Mouse (Mus musculus) testis, postnatal 10 days (tissue): ENCODE measurements around the gene Srsf9.

Experiments used
- DNase-seq: peaks from one replicate; pipeline ENCODE4 v3.0.0; 2021; ENCODE audit warnings: low spot score

Gene Srsf9

DNA sequence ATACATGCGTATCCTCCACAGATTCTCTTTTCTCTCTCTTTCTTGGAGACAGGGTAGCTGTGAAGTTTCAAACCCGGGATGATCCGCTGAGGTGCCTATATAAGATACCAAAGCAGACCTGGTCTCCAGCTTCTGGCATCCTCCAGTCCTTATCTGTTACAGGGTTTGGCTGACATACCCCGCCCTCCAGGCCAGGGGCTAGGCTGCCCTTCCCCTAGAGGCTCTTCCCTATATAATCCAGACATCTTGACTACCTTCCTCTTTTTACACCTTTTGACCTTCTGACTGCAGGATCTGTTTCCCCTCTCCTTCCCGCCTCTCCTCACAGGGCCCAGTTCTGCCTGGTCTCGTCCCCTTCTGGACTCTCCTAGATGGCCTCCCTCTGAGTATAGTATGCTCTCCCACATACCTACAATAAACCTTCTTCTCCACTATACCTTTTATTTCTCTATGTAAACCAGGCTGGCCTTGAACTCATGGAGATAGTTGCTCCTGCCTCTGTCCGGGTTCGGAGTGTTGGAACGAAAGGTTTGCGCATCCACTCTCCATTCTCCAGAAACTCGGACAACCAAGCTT, 633 bp upstream of the Srsf9 start:
- DNase-seq: no peak

DNA sequence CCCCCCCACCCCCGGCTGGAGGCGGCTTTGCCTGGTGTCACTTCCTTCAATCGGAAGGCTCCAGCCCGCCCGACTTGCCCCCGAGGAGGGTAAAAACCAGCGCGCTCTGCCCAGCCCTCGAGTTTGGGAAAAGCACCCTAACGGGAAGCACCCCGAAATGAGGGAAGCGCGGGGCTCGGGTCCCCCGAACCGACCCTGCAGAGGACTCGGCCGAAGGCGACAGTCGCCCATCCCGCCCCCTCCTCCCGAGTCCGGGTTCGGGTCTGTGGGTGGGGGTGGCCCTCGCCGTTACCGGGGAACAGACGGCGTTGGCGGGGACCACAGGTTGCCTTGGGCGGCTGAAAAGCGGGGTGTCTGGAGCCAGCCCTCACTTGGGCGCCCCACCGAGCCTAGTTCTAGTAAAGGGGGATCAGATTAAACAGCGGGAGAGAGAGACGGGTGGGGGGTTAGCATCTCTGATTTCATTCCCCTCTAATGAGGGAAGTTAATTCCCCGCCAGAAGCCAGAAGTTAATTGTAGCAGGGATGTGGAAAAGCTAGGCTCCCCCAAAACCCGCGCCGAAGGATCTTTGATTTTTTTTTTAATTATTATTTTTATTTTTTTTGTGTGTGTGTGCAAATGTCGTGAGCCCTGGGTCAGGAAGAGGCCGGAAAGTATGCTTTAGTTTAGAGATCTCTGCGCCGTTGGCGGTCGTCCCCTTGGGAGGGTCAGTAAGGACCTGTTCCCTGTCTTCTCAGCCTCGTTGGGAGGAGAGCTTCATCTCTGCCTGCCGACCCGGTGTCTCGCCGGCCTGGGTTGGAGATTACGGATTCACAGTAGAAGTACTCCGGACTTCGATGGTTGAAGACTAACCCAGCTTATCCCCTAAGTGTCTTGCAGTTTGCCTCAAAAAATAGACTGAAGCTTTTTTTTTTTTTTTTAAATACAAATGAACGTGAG, 902 bp downstream of the Srsf9 start:
- peak; percentile 75 for DNase-seq

DNA sequence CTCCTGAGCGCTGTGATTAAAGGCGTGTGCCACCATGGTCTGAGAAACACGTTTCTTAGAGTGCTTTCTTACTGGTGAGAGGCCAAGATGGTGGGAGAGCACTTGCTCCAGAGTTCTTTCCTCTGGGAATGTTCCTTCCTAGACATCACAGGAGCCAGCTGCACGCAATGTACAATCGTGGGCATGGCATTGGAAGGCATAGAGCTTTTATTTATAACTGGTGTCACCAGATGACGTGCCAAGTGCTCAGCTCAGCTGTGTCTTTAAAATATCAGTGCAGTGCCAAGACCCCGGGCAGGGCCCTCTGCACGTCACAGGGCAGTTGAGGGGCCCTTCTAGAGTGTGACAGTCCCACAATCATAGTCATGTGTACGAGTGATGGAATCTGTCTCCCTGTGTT, 4.0 kb downstream of the Srsf9 start:
- no peak for DNase-seq

DNA sequence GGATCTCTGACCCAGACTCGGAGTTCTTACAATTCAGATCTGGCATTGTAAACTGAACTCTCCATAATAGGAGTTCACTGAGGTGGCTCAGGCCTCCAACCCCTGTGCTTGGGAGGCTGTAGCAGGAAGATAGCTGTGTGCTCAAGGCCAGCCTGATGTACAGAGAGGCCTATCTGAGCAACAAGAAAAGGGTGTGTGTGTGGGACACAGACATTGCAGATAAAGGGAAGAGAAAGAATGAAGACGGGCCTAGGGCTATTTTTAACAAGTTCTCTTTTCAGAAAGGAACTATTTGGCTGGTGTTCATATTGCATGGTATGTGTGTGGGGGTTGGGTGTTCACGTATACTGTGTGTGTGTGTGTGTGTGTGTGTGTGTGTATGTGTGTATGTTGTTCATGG, 6.6 kb downstream of the Srsf9 start:
- DNase-seq: no peak

DNA sequence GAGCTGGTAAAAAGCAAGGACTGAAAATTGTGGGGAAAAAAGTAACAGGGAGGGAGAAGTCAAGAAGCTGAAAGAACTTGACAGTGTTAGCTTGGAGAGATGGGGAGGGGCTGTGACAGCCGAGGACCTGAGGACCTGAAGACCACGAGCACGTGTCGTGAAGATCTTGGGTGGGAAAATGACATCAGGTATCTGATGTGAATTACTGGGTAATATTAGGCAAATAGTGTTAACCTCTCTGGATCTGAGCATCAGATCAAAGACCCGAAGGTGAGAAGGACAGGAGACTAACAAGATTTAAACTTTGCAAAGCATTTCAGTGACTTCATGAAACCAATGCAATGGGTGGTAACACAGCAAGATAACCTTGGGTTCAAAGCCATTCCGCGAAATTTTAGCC, 13.0 kb downstream of the Srsf9 start:
- DNase-seq: no peak

DNA sequence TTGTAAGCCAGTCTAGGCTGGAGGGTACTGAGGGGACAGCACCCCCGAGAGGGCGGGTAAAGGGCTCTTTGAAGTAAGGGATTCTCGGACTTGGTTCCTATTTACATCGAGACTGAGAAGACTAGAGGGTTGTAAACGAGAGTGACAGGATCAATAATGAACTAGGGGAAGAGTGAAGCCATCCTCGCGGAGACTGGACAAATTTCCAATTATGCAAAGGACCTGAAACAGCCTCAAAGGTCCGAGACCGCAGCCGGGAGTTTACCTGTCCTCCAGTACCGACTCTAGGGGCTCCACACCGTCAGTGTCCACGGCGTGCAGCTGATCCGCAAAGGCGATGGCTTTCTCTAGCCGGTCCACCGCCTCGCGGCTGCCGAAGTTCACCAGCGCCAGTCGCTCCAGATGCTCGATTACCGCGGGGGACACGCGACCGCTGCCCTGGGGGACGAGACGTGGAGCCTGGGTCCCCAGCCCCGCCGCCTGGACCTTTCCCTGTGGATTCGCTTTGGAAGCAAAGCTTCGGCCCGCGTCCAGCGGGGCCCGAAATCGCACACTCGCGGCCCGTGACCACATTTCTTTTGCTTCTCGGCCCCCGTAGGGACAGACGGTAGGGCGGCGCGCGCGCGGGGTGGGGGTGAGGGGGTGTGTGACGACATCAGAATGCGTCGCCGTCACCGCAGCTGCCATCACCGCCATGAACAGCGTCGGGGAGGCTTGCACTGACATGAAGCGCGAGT, 13.8 kb downstream of the Srsf9 start, which contains the start of the genes Gatc and Triap1:
Gene Gatc (minus strand): TSS at position 602 of the 737 bp plus-strand sequence.
Gene Triap1 (plus strand): TSS at position 649 of the 737 bp plus-strand sequence.
- DNase-seq: peak; percentile 95

DNA sequence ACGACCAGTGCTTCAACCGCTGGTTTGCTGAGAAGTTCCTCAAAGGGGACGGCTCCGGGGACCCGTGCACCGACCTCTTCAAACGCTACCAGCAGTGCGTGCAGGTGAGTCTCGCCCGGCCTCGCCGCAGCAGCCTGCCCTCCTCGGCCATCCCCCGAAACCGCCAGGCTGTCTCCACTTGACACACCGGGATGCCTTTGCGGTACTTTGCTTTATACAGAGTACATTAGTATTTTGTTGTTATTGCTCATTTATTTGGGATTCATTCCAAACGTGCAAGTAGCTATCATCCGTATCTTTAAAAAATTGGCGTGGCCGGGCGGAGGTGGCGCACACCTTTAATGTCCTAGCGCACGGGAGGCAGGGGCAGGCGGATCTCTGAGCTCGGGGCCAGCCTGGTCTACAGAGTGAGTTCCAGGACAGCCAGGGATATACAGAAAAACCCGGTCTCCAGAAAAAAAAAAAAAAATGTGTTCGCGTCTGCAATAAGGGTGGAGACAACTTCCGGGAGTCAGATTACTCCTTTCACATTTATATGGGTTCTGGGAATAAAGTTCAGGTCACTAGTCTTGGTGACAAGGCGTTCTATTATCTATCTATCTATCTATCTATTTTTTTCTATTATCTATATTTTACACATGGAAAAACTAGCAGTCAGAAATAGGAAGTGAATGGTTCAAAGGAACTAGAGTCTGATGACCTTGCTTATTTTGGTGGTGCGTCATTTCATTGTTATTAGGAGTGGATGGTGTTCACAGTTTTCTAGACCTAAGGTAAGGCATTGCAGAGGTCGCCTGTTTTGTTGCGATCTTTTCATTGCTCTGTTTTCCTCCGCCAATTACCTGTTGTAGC, 14.6 kb downstream of the Srsf9 start:
- no peak for DNase-seq

DNA sequence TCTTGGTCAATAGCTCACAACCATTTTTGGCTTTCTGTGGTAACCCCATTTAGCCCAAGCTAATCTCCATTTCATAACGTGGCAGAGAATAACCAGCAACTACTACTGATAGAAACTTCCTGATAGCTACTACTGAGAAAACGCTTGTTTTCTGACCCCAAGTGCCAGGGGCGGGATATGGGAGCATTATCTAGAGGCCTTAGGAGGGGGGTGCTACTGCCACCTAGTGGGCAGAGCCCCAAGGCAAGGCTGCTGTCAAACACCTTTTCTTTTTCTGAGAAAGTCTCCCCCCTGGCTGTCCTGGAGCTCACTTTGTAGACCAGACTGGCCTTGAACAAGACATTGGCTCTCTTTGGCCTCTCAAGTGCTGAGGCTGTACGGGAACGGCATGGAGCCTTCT, 20.6 kb downstream of the Srsf9 start:
- DNase-seq: peak; percentile 87

DNA sequence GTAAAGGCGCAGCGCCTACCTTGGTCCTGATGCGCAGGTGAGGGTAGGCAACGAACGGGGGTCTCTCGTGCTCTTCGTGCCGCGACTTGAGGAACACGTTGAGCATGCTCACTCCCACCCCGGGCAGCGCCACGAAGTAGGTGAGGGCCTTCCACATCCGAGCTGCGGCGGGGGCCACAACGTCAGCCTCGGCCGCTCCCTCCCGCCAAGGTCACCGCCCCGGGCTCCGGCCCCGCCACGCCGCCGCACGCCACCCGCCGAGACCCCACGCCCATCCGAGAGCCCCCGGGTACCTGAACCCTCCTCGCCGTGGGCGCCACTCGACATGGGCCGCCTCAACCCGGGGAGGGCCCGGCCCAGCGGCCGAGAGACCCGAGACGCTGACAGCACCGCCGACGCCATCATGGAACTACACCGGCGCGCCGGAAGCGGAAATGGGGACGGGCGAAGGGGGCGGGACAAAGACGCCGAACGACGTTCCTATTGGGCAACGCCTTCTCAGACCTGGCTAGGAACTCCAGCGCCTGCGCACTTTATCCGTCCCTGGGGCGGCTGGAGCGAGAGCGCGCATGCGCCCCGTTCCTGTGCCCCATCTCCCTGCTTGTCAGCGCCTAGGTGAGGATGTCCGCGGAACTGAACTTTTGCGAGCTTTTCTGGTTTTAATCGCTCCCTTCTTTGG, 21.7 kb downstream of the Srsf9 start, which contains the start of gene Cox6a1:
Gene Cox6a1 (minus strand): TSS at position 436 of the 679 bp plus-strand sequence.
- peak; percentile 99 for DNase-seq

DNA sequence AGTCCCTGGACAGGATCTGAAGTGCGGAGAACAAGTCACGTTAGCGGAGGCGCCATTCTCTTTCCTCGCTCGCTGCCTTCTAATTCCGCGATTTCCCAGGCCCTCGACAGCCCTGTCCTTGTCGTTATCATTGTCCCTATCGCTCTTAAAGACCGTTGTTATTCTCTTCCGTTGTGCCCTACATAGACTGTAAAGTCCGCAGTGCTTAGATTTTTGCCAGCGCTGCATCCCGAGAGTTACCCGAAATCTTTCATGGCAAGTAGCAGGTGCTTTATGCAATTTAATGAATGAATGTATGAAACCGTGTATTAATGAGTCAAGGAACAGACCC, 22.2 kb downstream of the Srsf9 start:
- DNase-seq: no peak

DNA sequence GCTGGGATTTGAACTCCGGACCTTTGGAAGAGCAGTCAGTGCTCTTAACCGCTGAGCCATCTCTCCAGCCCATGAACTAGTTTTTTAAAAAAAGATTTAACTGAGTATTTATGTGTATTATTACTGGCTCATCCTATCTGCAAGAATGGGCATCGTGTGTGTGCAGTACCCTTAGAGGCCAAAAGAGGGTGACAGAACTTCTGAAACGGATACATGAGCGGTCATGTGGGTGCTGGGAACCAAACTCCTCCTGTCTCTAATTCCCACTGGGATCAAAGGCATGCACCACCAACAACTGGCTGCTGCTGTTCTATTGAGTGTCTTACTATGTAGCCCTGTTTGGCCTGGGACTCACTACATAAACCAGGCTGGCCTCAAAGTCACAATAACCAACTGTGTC, 24.4 kb downstream of the Srsf9 start:
- DNase-seq: no peak

DNA sequence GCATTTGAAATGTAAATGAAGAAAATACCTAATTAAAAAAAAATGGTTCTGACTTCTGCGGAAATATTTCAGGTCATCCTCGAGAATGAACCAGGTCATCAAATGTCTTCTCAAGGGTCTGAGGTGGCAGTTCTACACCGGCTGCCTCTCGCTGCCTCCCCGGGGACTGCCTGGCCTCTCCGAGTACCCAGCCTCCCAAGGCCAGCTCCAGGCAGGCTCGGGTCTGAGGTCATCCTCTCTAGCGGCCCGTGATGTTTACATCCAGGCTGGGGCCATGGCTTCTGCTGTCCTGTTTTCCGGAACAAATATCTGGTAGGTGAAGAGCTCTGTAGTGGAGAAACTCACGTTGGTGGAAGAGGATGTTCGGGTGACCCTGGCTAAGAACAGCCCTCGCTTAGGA, 28.1 kb downstream of the Srsf9 start:
- DNase-seq: no peak

DNA sequence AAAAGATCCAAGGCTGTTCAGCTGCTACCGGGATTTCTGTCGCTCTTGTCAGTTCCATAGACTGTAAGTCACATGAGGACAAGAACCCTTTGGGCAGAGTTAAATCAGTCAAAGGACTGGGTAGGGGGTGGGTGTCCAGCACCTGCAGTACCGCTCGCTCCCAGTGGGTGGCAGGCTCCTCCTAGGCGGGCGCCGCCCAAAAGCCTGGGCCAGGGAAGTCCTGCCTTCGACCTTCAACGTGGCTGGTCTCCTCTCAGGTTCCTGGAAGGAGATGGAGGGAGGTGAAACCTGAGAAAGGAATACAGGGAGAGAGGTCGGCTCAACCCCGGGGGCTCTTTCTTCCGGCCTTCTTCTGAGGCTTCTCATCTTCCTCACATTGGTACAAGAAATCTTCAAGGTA, 31.9 kb downstream of the Srsf9 start:
- DNase-seq: peak; percentile 98

DNA sequence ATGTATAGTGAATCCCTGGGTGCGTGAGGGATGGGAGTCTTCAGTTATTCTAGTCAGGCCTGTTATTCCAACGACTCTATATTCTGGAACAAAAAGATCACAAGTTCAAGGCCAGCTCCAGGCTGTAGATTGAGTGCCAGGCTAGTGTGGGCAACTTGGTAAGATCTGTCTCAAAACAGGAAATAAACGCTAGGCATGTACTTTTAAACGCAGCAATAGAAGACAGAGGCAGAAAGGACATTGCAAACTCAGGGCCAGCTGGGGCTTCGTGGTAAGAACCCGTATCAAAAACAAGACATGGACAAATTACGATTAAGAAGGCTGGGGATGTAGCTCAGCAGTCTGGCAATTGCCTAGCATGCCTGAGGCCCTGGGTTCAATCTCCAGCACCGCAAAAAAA, 32.5 kb downstream of the Srsf9 start:
- no peak for DNase-seq

DNA sequence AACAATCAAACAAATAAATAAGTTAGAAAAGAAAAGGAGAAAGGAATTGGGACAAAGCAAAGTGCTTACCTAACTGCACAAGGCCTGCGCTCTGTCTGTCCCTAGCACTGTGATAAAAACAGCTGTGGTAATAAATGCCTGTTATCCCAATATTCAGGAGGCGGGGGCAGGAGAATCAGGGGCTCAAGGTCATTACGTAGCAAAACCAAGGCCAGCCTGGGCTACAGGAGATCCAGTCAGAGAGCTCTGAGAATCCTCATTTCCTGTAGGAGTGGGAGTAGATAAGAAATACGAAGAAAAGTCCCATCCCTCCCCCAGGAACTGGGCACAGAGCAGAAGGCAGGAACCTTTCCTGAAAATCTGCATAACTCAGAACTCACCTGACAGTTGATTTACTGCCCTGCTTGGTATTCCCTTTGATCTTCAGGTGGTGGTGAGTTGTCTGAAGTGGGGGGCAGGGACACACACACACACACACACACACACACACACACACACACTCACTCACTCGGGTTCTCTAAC, 32.9 kb downstream of the Srsf9 start:
- no peak for DNase-seq

DNA sequence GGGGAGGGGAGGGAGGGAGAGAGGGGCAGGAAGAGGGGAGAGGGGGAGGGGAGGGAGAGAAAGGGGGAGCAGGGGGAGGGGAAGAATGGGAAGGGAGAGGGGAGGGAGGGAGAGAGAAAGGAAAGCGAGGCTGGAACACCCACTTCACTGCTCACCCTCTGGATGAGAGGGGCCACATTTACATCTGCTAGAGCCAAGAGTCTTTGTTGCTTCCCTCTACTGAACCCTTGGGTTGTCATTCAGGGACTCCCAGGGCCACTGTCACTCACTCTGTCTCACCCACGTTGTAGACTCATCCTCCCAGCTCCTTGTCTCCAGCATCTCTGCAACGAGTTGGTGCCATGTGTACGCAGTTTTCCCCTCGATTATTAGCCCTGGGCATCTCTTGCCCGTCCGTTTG, 35.2 kb downstream of the Srsf9 start:
- DNase-seq: no peak

DNA sequence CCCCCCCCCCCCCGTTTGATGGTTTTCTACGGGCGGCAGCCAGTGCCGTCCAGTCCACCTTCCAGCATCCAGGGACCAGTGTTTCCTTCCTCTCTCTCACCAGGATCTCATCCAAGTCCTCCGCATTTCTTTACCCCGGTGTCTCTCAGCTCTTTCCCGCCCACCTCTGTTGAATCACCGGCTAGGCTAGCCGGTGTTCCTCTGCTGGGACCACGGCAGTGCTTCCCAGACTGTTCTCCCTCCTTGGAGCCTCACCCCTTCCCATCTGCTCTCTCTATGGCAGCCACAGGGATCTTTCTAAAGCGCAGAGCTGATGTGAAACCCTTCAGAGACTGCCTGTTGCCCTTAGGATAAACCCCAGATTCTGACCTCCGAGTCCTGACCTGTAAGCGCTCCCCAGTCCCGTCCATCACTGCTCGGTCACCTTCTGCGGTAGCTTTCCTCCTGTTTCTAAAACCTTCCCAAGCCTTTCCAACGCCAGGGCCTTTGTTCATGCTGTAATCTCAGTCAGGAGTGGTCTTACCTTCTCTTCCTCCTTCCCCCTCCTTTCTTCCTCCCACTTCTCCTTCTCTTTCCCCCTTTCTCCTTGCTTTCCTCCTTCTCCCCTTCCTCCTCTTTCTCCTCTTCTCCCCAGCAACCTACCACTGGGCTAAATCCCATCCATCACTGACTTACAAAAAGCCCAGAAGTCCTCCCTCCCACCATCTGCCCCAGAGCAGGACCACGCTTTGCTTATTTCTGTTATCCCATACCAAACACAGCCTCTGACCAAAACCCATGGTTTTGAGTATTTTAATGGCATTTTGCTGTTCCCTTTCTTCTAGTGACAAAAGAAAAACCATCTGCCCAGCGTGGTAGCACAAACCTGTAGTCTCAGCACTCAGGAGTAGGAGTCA, 36.1 kb downstream of the Srsf9 start:
- no peak for DNase-seq

DNA sequence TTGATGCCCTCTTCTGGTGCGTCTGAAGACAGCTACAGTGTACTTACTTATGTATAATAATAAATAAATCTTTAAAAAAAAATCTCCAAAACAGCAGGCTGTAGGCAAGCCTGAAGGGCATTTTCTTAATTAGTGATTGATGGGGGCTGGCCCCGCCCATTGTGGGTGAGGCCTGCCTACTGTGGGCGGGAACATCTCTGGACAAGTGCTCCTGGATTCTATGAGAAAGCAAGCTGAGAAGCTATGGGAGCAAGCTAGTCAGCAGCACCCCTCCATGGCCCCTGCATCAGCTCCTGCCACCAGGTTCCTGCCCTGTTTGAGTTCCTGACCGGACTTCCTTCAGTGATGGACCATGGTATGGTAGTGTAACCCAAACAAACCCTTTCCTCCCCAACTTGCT, 37.8 kb downstream of the Srsf9 start:
- no peak for DNase-seq

DNA sequence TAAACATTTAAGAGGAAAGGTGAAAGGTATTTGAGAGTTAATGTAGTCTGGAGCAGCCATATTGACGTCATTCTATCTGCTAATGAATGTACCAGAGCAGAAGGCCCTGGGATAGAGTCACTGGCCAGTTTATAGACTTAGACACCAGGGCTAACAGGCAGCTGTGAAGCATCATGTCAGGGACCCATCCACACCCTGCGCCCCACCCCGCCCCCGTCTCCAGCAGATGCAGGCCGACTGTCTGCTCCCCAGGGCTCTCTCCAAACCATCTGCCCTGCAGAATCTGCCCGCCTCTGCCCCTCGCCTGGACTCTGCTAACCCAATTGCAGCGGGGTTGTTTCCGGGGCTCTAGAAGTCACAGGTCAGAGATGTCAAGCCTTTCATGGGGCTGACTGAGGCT, 44.8 kb downstream of the Srsf9 start:
- no peak for DNase-seq
